Mouse (Mus musculus) embryonic fibroblast, embryonic 13.5 days (primary cell): ENCODE results near the gene Sept6.

Experiments used
- CTCF ChIP-seq: IDR thresholded peaks from 2 replicates; pipeline ENCODE4 v1.5.1; 2011; ENCODE audit warnings: mild to moderate bottlenecking, control low read depth, low read length, moderate library complexity, borderline replicate concordance; ENCODE audit not compliant: insufficient read depth
- POLR2A ChIP-seq: IDR thresholded peaks from 2 replicates; pipeline ENCODE4 v1.6.1; 2011; ENCODE audit warnings: low read depth, mild to moderate bottlenecking, control low read depth, low read length, moderate library complexity

- no peak for TF ChIP-seq CTCF
- no peak for TF ChIP-seq POLR2A
Measured at GRCm38 (mm10) chrX:36906539-36906938, 85.1 kb downstream of the Sept6 start.
